Mouse (Mus musculus) testis, adult 2 months (tissue): ENCODE data around the gene Tex14. TPM values are rescaled to one million over a fixed set of nuclear protein-coding genes. Genes with fewer than 3 reads are reported as not detected.
"Not testable (repeated sequence)": the region's sequence is repeated elsewhere in the genome, so short reads cannot be mapped to it uniquely, and the experiment has no call there.

Source experiments
- H3K27ac ChIP-seq: fragments of 200-500 bp; 2 replicates; pipeline ENCODE4 v1.5.1; 2012; ENCODE audit warnings: low read depth, low read length; ENCODE audit not compliant: control insufficient read depth, insufficient read depth
- H3K27me3 ChIP-seq: fragments of 200-500 bp; 2 replicates; pipeline ENCODE4 v1.6.1; 2012; ENCODE audit warnings: mild to moderate bottlenecking, low read length, moderate library complexity; ENCODE audit not compliant: control insufficient read depth, insufficient read depth
- H3K36me3 ChIP-seq: fragments of 200-500 bp; 2 replicates; pipeline ENCODE4 v1.6.1; 2012; ENCODE audit warnings: mild to moderate bottlenecking, low read length; ENCODE audit not compliant: control insufficient read depth, insufficient read depth
- H3K4me1 ChIP-seq: fragments of 200-500 bp; 2 replicates; pipeline ENCODE4 v1.6.1; 2012; ENCODE audit warnings: low read length; ENCODE audit not compliant: control insufficient read depth, insufficient read depth
- H3K4me3 ChIP-seq: fragments of 200-500 bp; 2 replicates; pipeline ENCODE4 v1.5.1; 2012; ENCODE audit warnings: low read depth, mild to moderate bottlenecking, low read length, moderate library complexity, mixed read lengths; ENCODE audit not compliant: control insufficient read depth
- CTCF ChIP-seq: fragments of 200-500 bp; IDR thresholded peaks from 2 replicates; pipeline ENCODE4 v1.5.1; 2012; ENCODE audit warnings: low read depth, mild to moderate bottlenecking, inconsistent platforms, low read length, moderate library complexity; ENCODE audit not compliant: control insufficient read depth, insufficient read depth, insufficient replicate concordance
- POLR2A ChIP-seq: fragments of 200-500 bp; IDR thresholded peaks from 2 replicates; pipeline ENCODE4 v1.6.1; 2012; ENCODE audit warnings: low read depth, mild to moderate bottlenecking, inconsistent platforms, low read length, moderate library complexity; ENCODE audit not compliant: control insufficient read depth
- polyA plus RNA-seq: library from polyadenylated mRNA; depleted of rRNA; stranded (reverse); fragments of >200 nt; gene quantifications from 2 replicates; pipeline ENCODE4 v1.2.3, GENCODE M21; 2012

Gene Tex14
- polyA plus RNA-seq, 1 experiment = 28.4 TPM

- no peak for TF ChIP-seq CTCF
- no peak for TF ChIP-seq POLR2A
- no peaks in the 10 kb centered on the region for H3K27me3 ChIP-seq
- no peak overlapping the region for H3K4me3 ChIP-seq
- no peak overlapping the region for H3K27ac ChIP-seq
- peaks cover 9% of the 10 kb centered on the region for H3K4me1 ChIP-seq
- no peaks in the 10 kb centered on the region for H3K36me3 ChIP-seq
Observed at GRCm38 (mm10) chr11:87463243-87463540, 58.3 kb downstream of the Tex14 start.

GRCm38 (mm10) chr11:87463792-87464430 is 59.0 kb downstream of the Tex14 start:
- not testable (repeated sequence) for H3K4me1 ChIP-seq, H3K27me3 ChIP-seq

GRCm38 (mm10) chr11:87465990-87466593 is 61.2 kb downstream of the Tex14 start:
- Histone ChIP-seq H3K27me3 (no peaks in the 10 kb centered on the region), H3K4me1 (peaks cover 10% of the 10 kb centered on the region), H3K4me3 (no peak overlapping the region), H3K27ac (no peak overlapping the region), H3K36me3 (no peaks in the 10 kb centered on the region)
- no peak for TF ChIP-seq CTCF
- no peak for TF ChIP-seq POLR2A

More at GRCm38 (mm10) chr11:87463792-87464430, 59.0 kb downstream of the Tex14 start:
- not testable (repeated sequence) for H3K4me3 ChIP-seq, H3K36me3 ChIP-seq, H3K27ac ChIP-seq

GRCm38 (mm10) chr11:87467491-87468277 is 62.8 kb downstream of the Tex14 start:
- no peak overlapping the region for H3K27ac ChIP-seq
- H3K27me3 ChIP-seq = no peaks in the 10 kb centered on the region
- peaks cover 10% of the 10 kb centered on the region for H3K4me1 ChIP-seq
- TF ChIP-seq POLR2A (no peak), CTCF (no peak)
- H3K4me3 ChIP-seq = no peak overlapping the region
- no peaks in the 10 kb centered on the region for H3K36me3 ChIP-seq

GRCm38 (mm10) chr11:87468278-87468655 is 63.4 kb downstream of the Tex14 start:
- no peaks in the 10 kb centered on the region for H3K27me3 ChIP-seq
- no peaks in the 10 kb centered on the region for H3K36me3 ChIP-seq
- TF ChIP-seq CTCF (no peak), POLR2A (no peak)
- H3K4me3 ChIP-seq = no peak overlapping the region
- H3K4me1 ChIP-seq = peaks cover 10% of the 10 kb centered on the region
- no peak overlapping the region for H3K27ac ChIP-seq

GRCm38 (mm10) chr11:87468706-87469315 is 63.9 kb downstream of the Tex14 start:
- Histone ChIP-seq H3K27ac (no peak overlapping the region), H3K36me3 (no peaks in the 10 kb centered on the region), H3K27me3 (no peaks in the 10 kb centered on the region), H3K4me1 (peaks cover 10% of the 10 kb centered on the region), H3K4me3 (no peak overlapping the region)
- TF ChIP-seq POLR2A = no peak
- TF ChIP-seq CTCF = no peak
